Mouse (Mus musculus) MEL (cell line): ENCODE measurements around the gene Atp6v1e1. TPM values are rescaled to one million over a fixed set of nuclear protein-coding genes. Genes with fewer than 3 reads are reported as not detected.

Experiments used
- DNase-seq: peaks from one replicate; pipeline ENCODE4 v3.0.0; 2011; ENCODE audit warnings: low read depth, low spot score
- H3K27ac ChIP-seq: 2 replicates; pipeline ENCODE4 v1.5.1; 2012; ENCODE audit warnings: low read depth, mild to moderate bottlenecking, control low read depth, low read length, moderate library complexity; ENCODE audit not compliant: control insufficient read depth
- H3K27me3 ChIP-seq, 2 experiments: fragments of 150-350 bp in 1 of 2; sonication (generic) in 1 of 2; 2 replicates each; pipeline ENCODE4 v1.6.1; 2012; ENCODE audit warnings: low read length in 2 of 2, mild to moderate bottlenecking in 2 of 2, improper control_type of control experiment in 1 of 2, moderate library complexity in 1 of 2; ENCODE audit not compliant: insufficient read depth in 2 of 2, control insufficient read depth in 1 of 2
- H3K36me3 ChIP-seq, 2 experiments: 2 replicates each; pipeline ENCODE4 v1.6.1; 2012 to 2014; ENCODE audit warnings: low read length in 2 of 2, improper control_type of control experiment in 1 of 2, inconsistent platforms in 1 of 2, mild to moderate bottlenecking in 1 of 2; ENCODE audit not compliant: insufficient read depth in 2 of 2, control insufficient read depth in 1 of 2
- H3K4me1 ChIP-seq, 2 experiments: fragments of 150-350 bp in 1 of 2; sonication (generic) in 1 of 2; 2 replicates each; pipeline ENCODE4 v1.6.1; 2012; ENCODE audit warnings: low read length in 2 of 2, improper control_type of control experiment in 1 of 2, mild to moderate bottlenecking in 1 of 2; ENCODE audit not compliant: insufficient read depth in 2 of 2, control insufficient read depth in 1 of 2
- H3K4me3 ChIP-seq, 2 experiments: fragments of 150-350 bp in 1 of 2; sonication (generic) in 1 of 2; 2 replicates each; pipeline ENCODE4 v1.5.1; 2012; ENCODE audit warnings: low read depth in 2 of 2, low read length in 2 of 2, mild to moderate bottlenecking in 2 of 2, moderate library complexity in 2 of 2, control low read depth in 1 of 2, improper control_type of control experiment in 1 of 2; ENCODE audit not compliant: control insufficient read depth in 1 of 2, insufficient read depth in 1 of 2
- H3K79me2 ChIP-seq: 2 replicates; pipeline ENCODE4 v1.6.1; 2012; ENCODE audit warnings: mild to moderate bottlenecking, low read length, moderate library complexity; ENCODE audit not compliant: control insufficient read depth, poor library complexity, insufficient read depth
- H3K9ac ChIP-seq: 2 replicates; pipeline ENCODE4 v1.6.1; 2012; ENCODE audit warnings: low read depth, mild to moderate bottlenecking, control low read depth, low read length, moderate library complexity; ENCODE audit not compliant: control insufficient read depth, poor library complexity, severe bottlenecking
- H3K9me3 ChIP-seq: fragments of 150-350 bp; sonication (generic); replicated peaks from 2 replicates; pipeline ENCODE4 v1.6.1; 2012; ENCODE audit warnings: mild to moderate bottlenecking, low read length, improper control_type of control experiment, moderate library complexity; ENCODE audit not compliant: insufficient read depth
- BHLHE40 ChIP-seq: IDR thresholded peaks from 2 replicates; pipeline ENCODE4 v1.6.1; 2012; ENCODE audit warnings: low read depth, mild to moderate bottlenecking, inconsistent platforms, low read length, improper control_type of control experiment, borderline replicate concordance
- CHD1 ChIP-seq: IDR thresholded peaks from 2 replicates; pipeline ENCODE4 v1.6.1; 2012; ENCODE audit warnings: low read depth, mild to moderate bottlenecking, inconsistent platforms, low read length, improper control_type of control experiment
- CHD2 ChIP-seq: IDR thresholded peaks from 2 replicates; pipeline ENCODE4 v1.6.1; 2011; ENCODE audit warnings: low read length, improper control_type of control experiment
- E2F4 ChIP-seq: IDR thresholded peaks from 2 replicates; pipeline ENCODE4 v1.6.1; 2011; ENCODE audit warnings: low read depth, low read length, improper control_type of control experiment, borderline replicate concordance
- ELF1 ChIP-seq: IDR thresholded peaks from 2 replicates; pipeline ENCODE4 v1.6.1; 2014; ENCODE audit warnings: low read depth, mild to moderate bottlenecking, inconsistent platforms, low read length, improper control_type of control experiment, moderate library complexity
- EP300 ChIP-seq, 2 experiments: IDR thresholded peaks; 2 replicates each; pipeline ENCODE4 v1.6.1; 2011; ENCODE audit warnings: improper control_type of control experiment in 2 of 2, low read length in 2 of 2, low read depth in 1 of 2, mild to moderate bottlenecking in 1 of 2
- ETS1 ChIP-seq: IDR thresholded peaks from 2 replicates; pipeline ENCODE4 v1.6.1; 2012; ENCODE audit warnings: low read depth, mild to moderate bottlenecking, inconsistent platforms, low read length, improper control_type of control experiment, moderate library complexity
- GABPA ChIP-seq: IDR thresholded peaks from 2 replicates; pipeline ENCODE4 v1.6.1; 2012; ENCODE audit warnings: low read depth, mild to moderate bottlenecking, inconsistent platforms, low read length, improper control_type of control experiment, moderate library complexity
- GATA1 ChIP-seq: IDR thresholded peaks from 2 replicates; pipeline ENCODE4 v1.6.1; 2011; ENCODE audit warnings: low read depth, low read length, improper control_type of control experiment
- HCFC1 ChIP-seq: IDR thresholded peaks from 2 replicates; pipeline ENCODE4 v1.6.1; 2012; ENCODE audit warnings: low read depth, mild to moderate bottlenecking, inconsistent platforms, low read length, improper control_type of control experiment, moderate library complexity
- JUND ChIP-seq: IDR thresholded peaks from 2 replicates; pipeline ENCODE4 v1.6.1; 2011; ENCODE audit warnings: low read depth, mild to moderate bottlenecking, improper control_type of control experiment, low read length
- KAT2A ChIP-seq: conservative IDR thresholded peaks from 2 replicates; pipeline ENCODE4 v1.6.1; 2012; ENCODE audit warnings: low read depth, low read length, improper control_type of control experiment, inconsistent platforms
- MAFK ChIP-seq: IDR thresholded peaks from 2 replicates; pipeline ENCODE4 v1.6.1; 2011; ENCODE audit warnings: low read depth, mild to moderate bottlenecking, low read length, improper control_type of control experiment, borderline replicate concordance
- MAX ChIP-seq: IDR thresholded peaks from 2 replicates; pipeline ENCODE4 v1.6.1; 2011; ENCODE audit warnings: low read length, improper control_type of control experiment
- MAZ ChIP-seq: IDR thresholded peaks from 2 replicates; pipeline ENCODE4 v1.6.1; 2012; ENCODE audit warnings: low read depth, mild to moderate bottlenecking, inconsistent platforms, low read length, improper control_type of control experiment
- MEF2A ChIP-seq: IDR thresholded peaks from 2 replicates; pipeline ENCODE4 v1.6.1; 2014; ENCODE audit warnings: low read depth, mild to moderate bottlenecking, inconsistent platforms, low read length, improper control_type of control experiment; ENCODE audit not compliant: poor library complexity, insufficient replicate concordance, severe bottlenecking; ENCODE audit errors: extremely low read depth
- MXI1 ChIP-seq: IDR thresholded peaks from 2 replicates; pipeline ENCODE4 v1.6.1; 2011; ENCODE audit warnings: mild to moderate bottlenecking, low read depth, low read length, improper control_type of control experiment
- MYB ChIP-seq: IDR thresholded peaks from 2 replicates; pipeline ENCODE4 v1.6.1; 2011; ENCODE audit warnings: mild to moderate bottlenecking, low read depth, low read length, improper control_type of control experiment
- NELFE ChIP-seq: IDR thresholded peaks from 2 replicates; pipeline ENCODE4 v1.6.1; 2011; ENCODE audit warnings: low read depth, low read length, improper control_type of control experiment
- POLR2A ChIP-seq, 2 experiments: IDR thresholded peaks; 2 replicates each; pipeline ENCODE4 v1.6.1; 2011 to 2012; ENCODE audit warnings: low read length in 2 of 2, mild to moderate bottlenecking in 2 of 2, control low read depth in 1 of 2, improper control_type of control experiment in 1 of 2, low read depth in 1 of 2, moderate library complexity in 1 of 2; ENCODE audit not compliant: control insufficient read depth in 1 of 2, insufficient read depth in 1 of 2, poor library complexity in 1 of 2
- POLR2AphosphoS2 ChIP-seq: IDR thresholded peaks from 2 replicates; pipeline ENCODE4 v1.6.1; 2011; ENCODE audit warnings: low read length, improper control_type of control experiment
- POLR2AphosphoS5 ChIP-seq: IDR thresholded peaks from 2 replicates; pipeline ENCODE4 v1.6.1; 2012; ENCODE audit warnings: low read depth, borderline replicate concordance, mild to moderate bottlenecking, inconsistent platforms, low read length, moderate library complexity, mixed read lengths
- RAD21 ChIP-seq: IDR thresholded peaks from 2 replicates; pipeline ENCODE4 v1.6.1; 2011; ENCODE audit warnings: mild to moderate bottlenecking, low read depth, low read length, improper control_type of control experiment
- RCOR1 ChIP-seq: IDR thresholded peaks from 2 replicates; pipeline ENCODE4 v1.6.1; 2012; ENCODE audit warnings: low read depth, mild to moderate bottlenecking, inconsistent platforms, low read length, improper control_type of control experiment
- SIN3A ChIP-seq: IDR thresholded peaks from 2 replicates; pipeline ENCODE4 v1.6.1; 2012; ENCODE audit warnings: low read length, improper control_type of control experiment, inconsistent platforms
- SMC3 ChIP-seq: IDR thresholded peaks from 2 replicates; pipeline ENCODE4 v1.6.1; 2011; ENCODE audit warnings: low read depth, low read length, improper control_type of control experiment
- TAL1 ChIP-seq: IDR thresholded peaks from 2 replicates; pipeline ENCODE4 v1.6.1; 2012; ENCODE audit warnings: mild to moderate bottlenecking, inconsistent platforms, low read length, moderate library complexity, mixed read lengths
- TBP ChIP-seq: IDR thresholded peaks from 2 replicates; pipeline ENCODE4 v1.8.0; 2011; ENCODE audit warnings: low read depth, low read length, improper control_type of control experiment
- TCF12 ChIP-seq: IDR thresholded peaks from 2 replicates; pipeline ENCODE4 v1.6.1; 2014; ENCODE audit warnings: low read depth, mild to moderate bottlenecking, inconsistent platforms, low read length, improper control_type of control experiment, moderate library complexity
- UBTF ChIP-seq: IDR thresholded peaks from 2 replicates; pipeline ENCODE4 v1.6.1; 2012; ENCODE audit warnings: low read depth, mild to moderate bottlenecking, inconsistent platforms, low read length, improper control_type of control experiment, moderate library complexity, borderline replicate concordance; ENCODE audit not compliant: insufficient read depth
- USF1 ChIP-seq: IDR thresholded peaks from 2 replicates; pipeline ENCODE4 v1.6.1; 2014; ENCODE audit warnings: low read depth, mild to moderate bottlenecking, inconsistent platforms, low read length, improper control_type of control experiment, moderate library complexity
- USF2 ChIP-seq, 2 experiments: IDR thresholded peaks; 2 replicates each; pipeline ENCODE4 v1.6.1; 2011 to 2012; ENCODE audit warnings: improper control_type of control experiment in 2 of 2, low read length in 2 of 2, borderline replicate concordance in 1 of 2, inconsistent platforms in 1 of 2, low read depth in 1 of 2, mild to moderate bottlenecking in 1 of 2; ENCODE audit not compliant: insufficient read depth in 1 of 2
- ZC3H11A ChIP-seq: IDR thresholded peaks from 2 replicates; pipeline ENCODE4 v1.6.1; 2012; ENCODE audit warnings: low read depth, mild to moderate bottlenecking, inconsistent platforms, low read length, improper control_type of control experiment
- ZKSCAN1 ChIP-seq: IDR thresholded peaks from 2 replicates; pipeline ENCODE4 v1.6.1; 2012; ENCODE audit warnings: low read depth, mild to moderate bottlenecking, inconsistent platforms, low read length, improper control_type of control experiment, moderate library complexity
- ZMIZ1 ChIP-seq: IDR thresholded peaks from 2 replicates; pipeline ENCODE4 v1.6.1; 2012; ENCODE audit warnings: low read depth, mild to moderate bottlenecking, inconsistent platforms, low read length, improper control_type of control experiment, moderate library complexity
- ZNF384 ChIP-seq: IDR thresholded peaks from 2 replicates; pipeline ENCODE4 v1.6.1; 2012; ENCODE audit warnings: low read depth, mild to moderate bottlenecking, inconsistent platforms, low read length, improper control_type of control experiment
- polyA plus RNA-seq, 2 experiments: library from polyadenylated mRNA; stranded (reverse) in 1 of 2; unstranded in 1 of 2; fragments of >175 nt in 1 of 2; fragments of >200 nt in 1 of 2; gene quantifications; 2 replicates each; pipeline versions ENCODE4 v1.2.1 to v1.2.4; 2012; ENCODE audit warnings: low replicate concordance in 2 of 2, low read depth in 1 of 2; ENCODE audit not compliant: insufficient read length in 2 of 2, insufficient read depth in 1 of 2, missing spikeins in 1 of 2
- total RNA-seq: library from RNA; depleted of rRNA; stranded (reverse); fragments of 300-350 nt; gene quantifications from 2 replicates; pipeline ENCODE4 v1.2.3, GENCODE M21; 2012

Atp6v1e1 gene
- total and polyA plus RNA-seq, 3 experiments = 123 to 129 TPM; not detected in 1

- H3K9me3 ChIP-seq = no peaks in the 10 kb centered on the region
- peak; percentile 91 for DNase-seq
- H3K4me3 ChIP-seq = peak overlapping the region; percentile 3 to 11; a peak in 3 of 4 replicates
- H3K27ac ChIP-seq = peak overlapping the region; percentile 99
- H3K4me1 ChIP-seq = peaks cover 28 to 34% of the 10 kb centered on the region in 2 experiments
- peak overlapping the region; percentile 60 for H3K9ac ChIP-seq
- H3K36me3 ChIP-seq = peaks cover 0 to 37% of the 10 kb centered on the region in 2 experiments; a peak in 2 of 4 replicates
- peaks cover 2% of the 10 kb centered on the region for H3K79me2 ChIP-seq
- no peaks in the 10 kb centered on the region for H3K27me3 ChIP-seq
- TF ChIP-seq MAX = peak; percentile 78
- TF ChIP-seq RAD21 = no peak
- TF ChIP-seq JUND = no peak
- no peak for TF ChIP-seq GABPA
- peak; percentile 54; the same call in 1 of the 2 replicates for TF ChIP-seq MAZ
- TF ChIP-seq ETS1 = peak; percentile 83
- TF ChIP-seq POLR2AphosphoS5 = no peak
- no peak for TF ChIP-seq KAT2A
- TF ChIP-seq CHD1 = no peak; the same call in 1 of the 2 replicates
- no peak for TF ChIP-seq ZKSCAN1
- TF ChIP-seq MYB = no peak
- no peak for TF ChIP-seq ZMIZ1
- TF ChIP-seq USF1 = peak; percentile 48; the same call in 1 of the 2 replicates
- no peak for TF ChIP-seq USF2 (IDR thresholded peaks at IDR 0.05; ENCODE audit: borderline replicate concordance in 1 of 2, insufficient read depth in 1 of 2, low read depth in 1 of 2, low read length in 2 of 2)
- peak; percentile 88 for TF ChIP-seq TBP
- TF ChIP-seq RCOR1 = peak; percentile 65; the same call in 1 of the 2 replicates
- TF ChIP-seq NELFE = 0 out of 2 replicates have a peak, but pooled peaks have one; percentile 48
- TF ChIP-seq ELF1 = 0 out of 2 replicates have a peak, but pooled peaks have one; percentile 27
- TF ChIP-seq POLR2AphosphoS2 = no peak; the same call in 1 of the 2 replicates
- no peak; a peak in 1 of 4 replicates for TF ChIP-seq POLR2A (IDR thresholded peaks at IDR 0.05; ENCODE audit: control insufficient read depth in 1 of 2, insufficient read depth in 1 of 2, low read depth in 1 of 2, low read length in 2 of 2, poor library complexity in 1 of 2)
- peak; percentile 93 for TF ChIP-seq TAL1
- no peak for TF ChIP-seq UBTF
- TF ChIP-seq TCF12 = peak; percentile 97
- peak; percentile 81 to 94 for TF ChIP-seq EP300 (IDR thresholded peaks at IDR 0.05; ENCODE audit: low read depth in 1 of 2, low read length in 2 of 2)
- TF ChIP-seq GATA1 = peak; percentile 97
- TF ChIP-seq SIN3A = peak; percentile 89
- TF ChIP-seq ZC3H11A = no peak
- TF ChIP-seq BHLHE40 = peak; percentile 32; the same call in 1 of the 2 replicates
- TF ChIP-seq CHD2 = no peak
- no peak for TF ChIP-seq E2F4
- TF ChIP-seq ZNF384 = 0 out of 2 replicates have a peak, but pooled peaks have one; percentile 8
- TF ChIP-seq HCFC1 = no peak
- no peak for TF ChIP-seq SMC3
- peak; percentile 72; the same call in 1 of the 2 replicates for TF ChIP-seq MXI1
- no peak for TF ChIP-seq MEF2A
- TF ChIP-seq MAFK = no peak
Measured at GRCm38 (mm10) chr6:120830866-120831608, 8.4 kb upstream of the Atp6v1e1 start.
